Mouse (Mus musculus) embryonic facial prominence, embryonic 11.5 days (tissue): ENCODE measurements around the gene Dusp3. TPM values are rescaled to one million over a fixed set of nuclear protein-coding genes. Genes with fewer than 3 reads are reported as not detected.

Source experiments
- ATAC-seq: fragments of 200-750 bp; cut with Nextera tagmentation; replicated peaks from 2 replicates; pipeline ENCODE4 v1.8.0; 2017; ENCODE audit warnings: low read depth; ENCODE audit not compliant: insufficient number of reproducible peaks, low FRiP score, low TSS enrichment
- DNase-seq: peaks from one replicate; pipeline ENCODE4 v3.0.0-alpha.2; 2015; ENCODE audit warnings: low spot score
- H3K27ac ChIP-seq: fragments of 300-500 bp; sonication (generic); replicated peaks from 2 replicates; pipeline ENCODE4 v1.5.1; 2014; ENCODE audit warnings: mild to moderate bottlenecking, low read depth, low read length, control low read depth
- H3K27me3 ChIP-seq: fragments of 300-500 bp; sonication (generic); 2 replicates; pipeline ENCODE4 v1.6.1; 2014; ENCODE audit warnings: mild to moderate bottlenecking, low read length, moderate library complexity, mixed read lengths; ENCODE audit not compliant: control insufficient read depth, insufficient read depth
- H3K36me3 ChIP-seq: fragments of 300-500 bp; sonication (generic); replicated peaks from 2 replicates; pipeline ENCODE4 v1.6.1; 2014; ENCODE audit warnings: low read depth, mild to moderate bottlenecking, low read length, moderate library complexity, mixed read lengths; ENCODE audit not compliant: control insufficient read depth, insufficient read depth
- H3K4me1 ChIP-seq: fragments of 300-500 bp; sonication (generic); 2 replicates; pipeline ENCODE4 v1.6.1; 2014; ENCODE audit warnings: low read length, mixed read lengths; ENCODE audit not compliant: control insufficient read depth, insufficient read depth
- H3K4me2 ChIP-seq: fragments of 300-500 bp; sonication (generic); 2 replicates; pipeline ENCODE4 v1.6.1; 2014; ENCODE audit warnings: low read depth, mild to moderate bottlenecking, control low read depth, low read length, moderate library complexity
- H3K4me3 ChIP-seq: fragments of 300-500 bp; sonication (generic); 2 replicates; pipeline ENCODE4 v1.5.1; 2014; ENCODE audit warnings: low read depth, low read length, control low read depth
- H3K9ac ChIP-seq: fragments of 300-500 bp; sonication (generic); replicated peaks from 2 replicates; pipeline ENCODE4 v1.6.1; 2014; ENCODE audit warnings: mild to moderate bottlenecking, control low read depth, low read length
- H3K9me3 ChIP-seq: fragments of 300-500 bp; sonication (generic); replicated peaks from 2 replicates; pipeline ENCODE4 v1.6.1; 2016; ENCODE audit warnings: mild to moderate bottlenecking, low read length, inconsistent platforms, mixed read lengths; ENCODE audit not compliant: control insufficient read depth
- WGBS: fragments of 180-500 bp; shearing (Covaris S2); extraction: QIAGEN DNeasy Blood & Tissue Kit; methylation state at CpG from one replicate; pipeline ENCODE4 v1.1.7; 2014; 5-methylcytosine and 5-hydroxymethylcytosine counted together
- polyA plus RNA-seq: library from polyadenylated mRNA; unstranded; fragments of >200 nt; fragmentation: Nextera tagmentation; extraction: Ambion mirVana; gene quantifications from 2 replicates; pipeline ENCODE4 v1.2.1, GENCODE M21; 2014

The Dusp3 gene
- polyA plus RNA-seq, 1 experiment from 2014 or later: 11.3 TPM

- Histone ChIP-seq H3K9me3 (no peaks in the 10 kb centered on the region), H3K4me2 (no peak overlapping the region), H3K4me3 (no peak overlapping the region), H3K36me3 (no peaks in the 10 kb centered on the region), H3K4me1 (no peaks in the 10 kb centered on the region), H3K27ac (no peak overlapping the region), H3K27me3 (no peaks in the 10 kb centered on the region), H3K9ac (no peak overlapping the region)
- DNase-seq (no peak), ATAC-seq (no peak)
- WGBS: 84% methylated on average over 15 of the region's 15 CpGs
These were observed 22.3 kb upstream of the Dusp3 start for GRCm38 (mm10) chr11:102008954-102009637.

- Histone ChIP-seq H3K36me3 (no peaks in the 10 kb centered on the region), H3K4me2 (no peak overlapping the region), H3K9ac (no peak overlapping the region), H3K4me3 (no peak overlapping the region), H3K9me3 (no peaks in the 10 kb centered on the region), H3K27ac (no peak overlapping the region), H3K4me1 (no peaks in the 10 kb centered on the region), H3K27me3 (no peaks in the 10 kb centered on the region)
- 89% methylated on average over 8 of the region's 8 CpGs for WGBS
- DNase-seq (no peak), ATAC-seq (no peak)
These were observed 21.6 kb upstream of the Dusp3 start for GRCm38 (mm10) chr11:102008372-102008771.

- Histone ChIP-seq H3K4me3 (no peak overlapping the region), H3K4me1 (no peaks in the 10 kb centered on the region), H3K27ac (no peak overlapping the region), H3K4me2 (no peak overlapping the region), H3K36me3 (no peaks in the 10 kb centered on the region), H3K9me3 (no peaks in the 10 kb centered on the region), H3K9ac (no peak overlapping the region), H3K27me3 (no peaks in the 10 kb centered on the region)
- DNase-seq: no peak
- WGBS: 91% methylated on average over 5 of the region's 5 CpGs
- ATAC-seq: no peak
These were observed 19.9 kb upstream of the Dusp3 start for GRCm38 (mm10) chr11:102006688-102007087.

- ATAC-seq: no peak
- Histone ChIP-seq H3K4me2 (no peak overlapping the region), H3K4me1 (no peaks in the 10 kb centered on the region), H3K9ac (no peak overlapping the region), H3K4me3 (no peak overlapping the region), H3K9me3 (no peaks in the 10 kb centered on the region), H3K27me3 (no peaks in the 10 kb centered on the region), H3K36me3 (no peaks in the 10 kb centered on the region), H3K27ac (no peak overlapping the region)
- WGBS: 68% methylated on average over 9 of the region's 9 CpGs
- DNase-seq: no peak
These were observed 19.5 kb upstream of the Dusp3 start for GRCm38 (mm10) chr11:102006271-102006670.

GRCm38 (mm10) chr11:102004251-102004650, 17.4 kb upstream of the Dusp3 start:
- no peak overlapping the region for H3K9ac ChIP-seq
- WGBS: 86% methylated on average over 8 of the region's 8 CpGs
- ATAC-seq (no peak), DNase-seq (no peak)
- H3K4me1 ChIP-seq: no peaks in the 10 kb centered on the region
- H3K27ac ChIP-seq: no peak overlapping the region
- no peaks in the 10 kb centered on the region for H3K9me3 ChIP-seq
- no peak overlapping the region for H3K4me2 ChIP-seq
- H3K27me3 ChIP-seq: no peaks in the 10 kb centered on the region
- no peak overlapping the region for H3K4me3 ChIP-seq
- H3K36me3 ChIP-seq: no peaks in the 10 kb centered on the region

GRCm38 (mm10) chr11:101999466-101999865, 12.7 kb upstream of the Dusp3 start:
- no peak overlapping the region for H3K27ac ChIP-seq
- WGBS: 56% methylated on average over 4 of the region's 4 CpGs
- no peaks in the 10 kb centered on the region for H3K9me3 ChIP-seq
- no peaks in the 10 kb centered on the region for H3K36me3 ChIP-seq
- H3K4me2 ChIP-seq: no peak overlapping the region
- DNase-seq (no peak), ATAC-seq (no peak)
- H3K27me3 ChIP-seq: no peaks in the 10 kb centered on the region
- H3K4me1 ChIP-seq: no peaks in the 10 kb centered on the region
- no peak overlapping the region for H3K4me3 ChIP-seq
- no peak overlapping the region for H3K9ac ChIP-seq

GRCm38 (mm10) chr11:101998258-101998657, 11.4 kb upstream of the Dusp3 start:
- 51% methylated on average over 5 of the region's 5 CpGs for WGBS
- H3K4me1 ChIP-seq: no peaks in the 10 kb centered on the region
- no peak overlapping the region for H3K9ac ChIP-seq
- no peak overlapping the region for H3K27ac ChIP-seq
- ATAC-seq (no peak), DNase-seq (no peak)
- no peaks in the 10 kb centered on the region for H3K27me3 ChIP-seq
- H3K4me2 ChIP-seq: no peak overlapping the region
- H3K9me3 ChIP-seq: no peaks in the 10 kb centered on the region
- H3K36me3 ChIP-seq: no peaks in the 10 kb centered on the region
- H3K4me3 ChIP-seq: no peak overlapping the region

GRCm38 (mm10) chr11:101995938-101996337, 9.1 kb upstream of the Dusp3 start:
- Histone ChIP-seq H3K4me1 (no peaks in the 10 kb centered on the region), H3K27ac (no peak overlapping the region), H3K27me3 (no peaks in the 10 kb centered on the region), H3K9me3 (no peaks in the 10 kb centered on the region), H3K4me2 (no peak overlapping the region), H3K9ac (no peak overlapping the region), H3K4me3 (no peak overlapping the region), H3K36me3 (no peaks in the 10 kb centered on the region)
- DNase-seq: no peak
- 89% methylated on average over 7 of the region's 7 CpGs for WGBS
- no peak for ATAC-seq
